Mouse (Mus musculus) layer of hippocampus, postnatal 14 days (tissue): ENCODE data around the gene Galk2. TPM values are rescaled to one million over a fixed set of nuclear protein-coding genes. Genes with fewer than 3 reads are reported as not detected.

Experiments used
- DNase-seq, 2 experiments: peaks; one replicate each; pipeline ENCODE4 v3.0.0; 2021 to 2022; ENCODE audit warnings: low spot score in 2 of 2, mixed read lengths in 1 of 2
- total RNA-seq, 2 experiments: library from RNA; stranded (reverse); gene quantifications; 2 replicates each; pipeline ENCODE4 v1.2.3; 2021

Galk2 gene
- total RNA-seq, 2 experiments from 2014 or later = 26.4 to 27.1 TPM

GRCm38 (mm10) chr2:125896355-125896754, 37.4 kb downstream of the Galk2 start:
- DNase-seq = no peak

GRCm38 (mm10) chr2:125900797-125901410, 42.0 kb downstream of the Galk2 start:
- no peak for DNase-seq

DNA sequence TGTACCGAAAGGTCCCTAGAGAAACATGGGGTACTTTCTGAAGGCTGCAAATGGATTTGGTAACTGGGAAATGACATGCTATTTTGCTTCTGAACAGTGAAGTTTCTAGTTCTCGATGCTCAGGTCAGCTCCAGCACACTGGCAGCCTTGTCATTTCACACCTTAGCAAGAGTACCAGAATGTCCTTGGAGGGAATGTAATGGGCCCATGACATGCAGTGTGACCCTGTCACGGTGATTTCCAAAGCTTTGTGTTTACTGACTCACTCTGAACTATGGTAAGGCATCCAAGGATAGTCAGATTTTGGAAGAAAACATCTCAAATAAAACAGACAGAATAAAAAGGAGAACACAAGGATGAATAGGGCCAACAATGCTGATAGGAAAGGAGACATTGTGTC, 42.5 kb downstream of the Galk2 start:
- DNase-seq = no peak

DNA sequence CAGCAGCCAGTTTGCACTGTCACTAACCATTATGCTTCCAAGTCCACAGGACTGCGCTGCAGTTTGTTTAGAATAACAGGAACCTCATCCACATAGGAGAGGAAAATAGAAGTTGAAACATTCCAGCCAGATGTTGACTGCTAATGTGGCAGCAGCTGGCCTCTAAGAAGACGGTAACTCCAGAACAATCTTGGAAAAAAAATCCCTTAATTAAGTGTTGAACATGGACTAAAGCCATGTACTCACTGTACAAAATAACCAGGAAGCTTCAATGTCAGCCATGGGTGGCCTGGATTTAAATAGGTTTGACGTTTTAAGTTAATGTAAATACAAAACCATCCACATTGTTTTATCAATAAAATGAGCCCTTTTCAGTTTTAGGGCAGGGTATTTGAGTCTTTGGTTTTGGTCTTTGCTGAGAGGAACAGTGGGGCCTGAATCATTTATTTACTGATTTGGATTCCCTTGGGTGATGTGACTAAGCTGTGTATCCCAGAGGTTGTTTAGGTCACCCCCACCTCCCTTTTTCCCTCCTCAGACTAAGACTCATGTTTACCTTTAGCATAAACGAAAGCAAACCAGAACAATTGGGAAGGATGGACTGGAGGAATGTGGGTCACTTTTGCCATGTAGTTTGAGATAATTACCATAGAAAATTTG, 47.6 kb downstream of the Galk2 start:
- no peak for DNase-seq

GRCm38 (mm10) chr2:125907580-125908255, 48.8 kb downstream of the Galk2 start:
- DNase-seq = no peak

DNA sequence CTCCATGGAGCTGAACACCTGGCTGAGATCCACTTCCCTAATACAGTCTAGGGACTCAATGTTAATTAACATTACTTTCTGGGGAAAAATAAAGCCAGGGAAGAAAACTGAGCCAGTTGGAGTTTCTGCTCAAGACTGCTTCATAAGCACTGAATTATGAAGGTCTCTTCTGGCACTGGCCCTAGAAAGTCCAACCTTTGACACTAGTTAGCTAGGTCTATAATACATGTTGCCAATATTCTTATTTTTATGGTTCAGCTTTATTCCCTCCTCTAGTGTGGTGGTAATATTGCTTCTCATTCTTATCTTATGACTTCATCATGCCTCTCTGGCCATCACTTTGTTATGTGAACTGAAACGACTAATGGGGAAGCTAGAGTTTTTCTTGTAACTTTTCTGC, 55.3 kb downstream of the Galk2 start:
- no peak for DNase-seq

- no peak for DNase-seq
Measured at GRCm38 (mm10) chr2:125914713-125915112, 55.8 kb downstream of the Galk2 start.

DNA sequence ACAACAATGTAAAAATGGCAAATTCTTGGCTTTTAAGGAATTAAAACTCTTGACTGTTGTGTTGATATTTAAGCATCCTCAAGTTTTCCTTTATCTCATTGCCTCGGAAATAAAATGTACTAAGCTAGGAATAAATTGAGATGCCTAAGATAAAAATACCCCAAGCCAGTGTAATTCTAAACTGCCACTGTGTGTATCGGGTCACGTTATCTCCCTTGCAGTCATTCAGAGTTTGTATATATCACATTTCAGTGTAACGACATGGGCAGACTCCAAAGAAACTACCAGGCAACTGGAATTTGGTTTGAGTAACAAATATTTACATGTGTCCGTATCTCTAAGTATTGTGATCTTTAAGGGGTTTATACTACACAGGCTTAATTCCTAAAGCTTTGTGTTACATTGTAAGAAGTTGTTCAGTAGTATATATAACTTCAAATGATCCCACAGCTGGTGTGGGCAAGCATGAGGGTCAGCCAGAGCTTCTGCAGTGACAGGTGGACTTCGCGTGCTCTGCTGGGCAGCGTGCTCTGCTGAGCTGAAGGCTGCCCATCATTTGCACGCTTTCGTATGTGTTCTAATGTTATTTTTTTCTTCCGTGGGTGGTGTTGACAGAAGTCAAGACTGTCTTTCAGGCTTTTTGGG, 57.9 kb downstream of the Galk2 start:
- no peak for DNase-seq

DNA sequence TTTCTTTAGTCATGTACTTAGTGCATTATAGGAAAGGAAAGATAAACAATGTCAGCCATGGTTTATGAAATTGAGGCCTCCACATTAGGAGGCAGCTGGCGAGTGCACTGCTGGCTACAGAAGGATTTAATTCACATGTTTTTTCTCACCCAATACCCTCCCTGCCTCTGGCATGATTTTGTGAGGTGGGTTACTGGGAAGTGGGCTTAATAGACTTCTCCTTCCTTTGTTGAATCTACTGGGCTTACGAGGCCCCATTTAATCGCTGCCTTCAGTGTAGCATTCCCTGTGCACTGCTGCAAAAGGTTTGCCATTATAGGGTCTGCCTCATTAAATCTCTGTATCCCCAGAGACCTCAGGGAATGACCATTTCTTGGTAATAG, 58.4 kb downstream of the Galk2 start:
- DNase-seq = no peak

DNA sequence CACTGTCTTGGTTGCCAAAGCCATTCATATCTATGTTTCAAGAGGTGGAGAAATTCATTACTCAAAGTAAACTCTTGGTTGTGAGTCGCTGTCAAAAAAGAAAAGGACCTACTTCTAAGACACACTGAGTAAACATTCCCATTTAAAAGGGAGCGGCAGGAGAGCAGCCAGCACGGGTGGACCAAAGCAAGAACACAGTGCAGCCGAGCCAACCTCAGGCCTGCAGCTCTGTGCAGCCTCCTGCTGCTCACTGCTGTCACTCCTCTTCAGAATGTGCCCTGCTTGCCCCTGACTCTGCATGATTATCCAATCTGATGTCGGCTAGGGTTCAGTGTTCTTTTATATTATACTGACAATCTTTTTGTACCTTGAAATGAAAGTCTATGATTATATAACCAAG, 62.4 kb downstream of the Galk2 start:
- DNase-seq = no peak

GRCm38 (mm10) chr2:125922149-125922548, 63.2 kb downstream of the Galk2 start:
- DNase-seq = no peak

- DNase-seq = no peak
Measured at GRCm38 (mm10) chr2:125922877-125923276, 64.0 kb downstream of the Galk2 start.

DNA sequence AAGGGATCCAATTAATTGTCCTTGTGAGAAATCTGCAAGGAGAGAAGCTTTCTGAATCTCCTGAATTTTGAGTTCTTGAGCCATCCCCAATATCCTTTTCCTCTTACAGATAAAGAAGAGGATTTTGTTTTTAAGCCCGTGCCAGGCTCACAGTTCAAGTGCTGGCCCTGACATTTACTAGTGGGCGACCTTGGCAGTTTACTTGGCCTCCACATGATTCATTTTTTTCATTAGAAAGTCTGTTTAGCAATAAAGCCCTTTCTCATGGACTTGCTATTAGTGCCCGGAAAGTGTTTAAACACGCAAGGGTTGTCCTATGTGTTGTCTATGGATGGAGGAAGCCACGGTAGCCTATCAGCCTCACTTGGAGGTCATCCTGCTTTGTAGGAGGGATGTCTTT, 64.4 kb downstream of the Galk2 start:
- no peak for DNase-seq

DNA sequence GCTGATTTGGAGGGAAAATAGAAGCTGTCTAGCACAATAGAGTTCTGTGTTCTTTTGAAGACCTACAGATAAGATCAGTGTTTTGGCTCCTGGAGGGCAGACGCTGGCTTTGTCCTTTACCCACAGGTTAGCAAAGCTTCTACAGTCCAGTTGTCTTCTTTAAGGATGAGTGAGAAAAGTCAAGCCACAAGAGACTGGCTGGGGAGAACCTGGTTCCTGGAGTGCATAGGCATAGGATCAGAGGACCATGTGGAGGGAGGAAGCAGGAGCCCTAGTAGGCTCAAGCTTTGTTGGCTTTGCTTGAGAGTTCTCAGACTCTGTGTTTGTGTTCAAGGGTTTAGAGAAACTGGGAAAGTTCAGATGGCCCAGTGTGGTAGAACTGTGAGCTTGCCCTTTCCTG, 65.6 kb downstream of the Galk2 start:
- DNase-seq = no peak

- no peak for DNase-seq
Measured at GRCm38 (mm10) chr2:125925081-125925480, 66.2 kb downstream of the Galk2 start.

- no peak for DNase-seq
Measured at GRCm38 (mm10) chr2:125929396-125929795, 70.5 kb downstream of the Galk2 start.

DNA sequence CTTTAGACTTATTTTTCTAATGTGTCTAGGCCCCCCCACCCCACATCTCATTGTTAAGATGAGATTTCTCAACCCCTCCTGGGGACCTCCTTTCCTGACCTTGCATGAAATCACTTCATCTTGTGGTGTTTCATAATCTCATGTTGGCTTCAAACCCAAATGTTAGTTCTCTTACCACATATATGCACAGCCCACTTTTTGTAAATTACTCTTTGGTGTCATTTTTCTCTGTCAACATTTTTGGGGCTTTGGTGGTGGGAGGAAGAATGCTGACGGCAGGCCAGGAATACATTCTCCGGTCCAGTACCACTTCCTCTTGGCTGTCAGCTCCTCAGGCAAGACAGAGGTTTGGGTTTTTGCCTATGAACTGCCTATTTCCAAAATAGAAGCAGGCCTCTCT, 71.0 kb downstream of the Galk2 start:
- DNase-seq = no peak

- no peak for DNase-seq
Measured at GRCm38 (mm10) chr2:125931193-125931592, 72.3 kb downstream of the Galk2 start.

DNA sequence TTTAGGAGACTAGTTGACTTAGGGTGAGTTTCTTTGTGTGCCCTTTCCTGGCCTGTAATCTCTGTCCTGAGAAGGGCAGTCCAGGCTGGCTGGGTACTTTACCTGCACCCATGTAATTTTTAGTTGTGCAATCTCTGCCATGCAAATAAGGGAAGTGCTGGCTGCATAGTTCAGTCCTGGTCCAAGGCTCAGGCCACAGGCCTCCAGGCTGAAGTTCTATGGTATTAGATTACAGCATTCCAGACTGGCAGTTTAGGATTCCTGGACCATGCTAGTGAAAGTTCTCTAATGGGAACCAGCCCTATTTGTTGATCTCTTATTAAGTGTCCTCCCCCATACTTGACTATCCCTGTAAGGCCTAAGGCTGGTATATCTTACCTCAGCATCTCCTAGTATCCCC, 73.8 kb downstream of the Galk2 start:
- no peak for DNase-seq

DNA sequence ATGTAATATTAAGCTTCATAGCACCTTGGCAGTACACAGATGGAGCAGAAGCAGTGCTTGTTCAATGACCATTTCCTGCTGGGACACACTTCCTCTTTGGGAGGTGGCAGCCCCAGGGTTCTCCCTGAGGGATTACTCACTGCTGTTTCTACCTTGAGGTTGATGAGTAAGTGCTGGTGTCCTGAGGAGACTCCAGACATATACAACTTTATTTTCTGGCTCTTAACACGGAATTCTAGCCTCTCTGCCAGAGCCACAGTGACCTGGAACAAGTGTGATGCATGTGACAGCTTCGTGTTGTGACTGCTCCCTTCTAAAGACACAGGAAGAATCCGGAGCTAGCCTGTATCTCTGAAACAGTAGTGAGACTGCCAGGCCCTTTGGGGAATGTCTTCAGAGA, 75.1 kb downstream of the Galk2 start:
- DNase-seq = no peak

- no peak for DNase-seq
Measured at GRCm38 (mm10) chr2:125936396-125936795, 77.5 kb downstream of the Galk2 start.

GRCm38 (mm10) chr2:125938993-125939642, 80.2 kb downstream of the Galk2 start:
- DNase-seq = no peak
